Mouse (Mus musculus) small intestine, adult 2 months (tissue): Measurements from ENCODE around the gene Tmem63b. TPM values are rescaled to one million over a fixed set of nuclear protein-coding genes. Genes with fewer than 3 reads are reported as not detected.

Experiments
- H3K27ac ChIP-seq: fragments of 200-500 bp; 2 replicates; pipeline ENCODE4 v1.5.1; 2012; ENCODE audit warnings: low read depth, low read length, control low read depth, inconsistent platforms; ENCODE audit not compliant: insufficient read depth
- H3K27me3 ChIP-seq: fragments of 200-500 bp; 2 replicates; pipeline ENCODE4 v1.6.1; 2012; ENCODE audit warnings: mild to moderate bottlenecking, moderate library complexity, low read length, inconsistent platforms; ENCODE audit not compliant: control insufficient read depth, insufficient read depth
- H3K36me3 ChIP-seq: fragments of 200-500 bp; 2 replicates; pipeline ENCODE4 v1.6.1; 2012; ENCODE audit warnings: mild to moderate bottlenecking, low read length, control low read depth, inconsistent platforms; ENCODE audit not compliant: control insufficient read depth, insufficient read depth
- H3K4me1 ChIP-seq: fragments of 200-500 bp; 2 replicates; pipeline ENCODE4 v1.6.1; 2012; ENCODE audit warnings: low read length, inconsistent platforms, mixed read lengths; ENCODE audit not compliant: control insufficient read depth, insufficient read depth, insufficient read length
- H3K4me3 ChIP-seq: fragments of 200-500 bp; 2 replicates; pipeline ENCODE4 v1.5.1; 2012; ENCODE audit warnings: low read depth, mild to moderate bottlenecking, control low read depth, inconsistent platforms, low read length, moderate library complexity
- CTCF ChIP-seq: fragments of 200-500 bp; IDR thresholded peaks from 2 replicates; pipeline ENCODE4 v1.5.1; 2012; ENCODE audit warnings: low read depth, mild to moderate bottlenecking, control low read depth, inconsistent platforms, low read length, moderate library complexity, mixed read lengths; ENCODE audit not compliant: insufficient replicate concordance, insufficient read length; ENCODE audit errors: extremely low read depth
- POLR2A ChIP-seq: fragments of 200-500 bp; IDR thresholded peaks from 2 replicates; pipeline ENCODE4 v1.6.1; 2012; ENCODE audit warnings: low read depth, mild to moderate bottlenecking, control low read depth, inconsistent platforms, low read length, moderate library complexity
- WGBS: fragments of 180-500 bp; shearing (Covaris S2); methylation state at CpG from one replicate; pipeline ENCODE4 v1.1.7; 2018; 5-methylcytosine and 5-hydroxymethylcytosine counted together
- polyA plus RNA-seq: library from polyadenylated mRNA; depleted of rRNA; stranded (reverse); fragments of >200 nt; gene quantifications from 2 replicates; pipeline ENCODE4 v1.2.3, GENCODE M21; 2012; rRNA removed

Tmem63b gene
- polyA plus RNA-seq, 1 experiment: 65.0 TPM

DNA sequence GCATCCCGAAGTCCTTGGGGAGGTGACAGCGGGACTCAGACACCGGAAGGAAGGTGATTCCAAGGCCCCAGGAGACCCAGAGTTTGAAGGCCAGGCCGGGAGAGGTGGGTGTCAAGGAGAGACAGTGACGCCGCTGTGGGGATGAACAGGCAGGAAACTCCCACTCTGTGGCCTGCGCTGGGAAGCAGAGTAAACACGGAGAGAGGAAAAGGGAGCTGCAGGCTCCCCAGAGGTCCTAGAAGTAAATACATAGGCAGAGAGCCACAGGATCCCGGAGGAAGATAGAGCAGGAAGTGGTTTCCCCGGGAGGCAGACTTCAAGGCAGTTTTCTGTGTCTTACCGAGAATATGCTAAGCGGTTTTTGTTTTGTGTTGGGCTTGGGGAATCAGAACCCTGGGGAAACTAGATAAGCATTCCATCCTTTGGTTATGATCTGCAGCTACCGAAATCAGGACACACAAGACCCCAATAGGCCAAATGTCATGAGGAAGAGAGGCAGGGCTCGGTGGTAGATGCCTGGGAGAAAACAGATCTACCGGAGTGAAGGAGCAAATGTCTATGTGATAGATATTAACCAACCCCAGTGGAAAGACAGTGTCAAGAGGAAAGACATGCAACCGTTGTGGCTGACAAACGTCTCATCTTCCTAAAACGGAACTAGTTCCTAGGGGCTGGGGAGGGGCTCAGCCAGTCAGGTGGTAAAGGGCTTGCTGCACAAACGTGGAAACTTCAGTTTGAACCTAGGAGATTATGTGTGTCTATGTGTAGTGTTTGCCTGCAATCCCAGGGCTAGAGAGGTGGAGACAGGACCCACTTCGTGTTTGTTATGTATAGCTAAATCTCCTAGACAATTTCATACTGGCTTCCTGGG lies 67.1 kb downstream of the Tmem63b start:
- TF ChIP-seq POLR2A (no peak), CTCF (no peak)

DNA sequence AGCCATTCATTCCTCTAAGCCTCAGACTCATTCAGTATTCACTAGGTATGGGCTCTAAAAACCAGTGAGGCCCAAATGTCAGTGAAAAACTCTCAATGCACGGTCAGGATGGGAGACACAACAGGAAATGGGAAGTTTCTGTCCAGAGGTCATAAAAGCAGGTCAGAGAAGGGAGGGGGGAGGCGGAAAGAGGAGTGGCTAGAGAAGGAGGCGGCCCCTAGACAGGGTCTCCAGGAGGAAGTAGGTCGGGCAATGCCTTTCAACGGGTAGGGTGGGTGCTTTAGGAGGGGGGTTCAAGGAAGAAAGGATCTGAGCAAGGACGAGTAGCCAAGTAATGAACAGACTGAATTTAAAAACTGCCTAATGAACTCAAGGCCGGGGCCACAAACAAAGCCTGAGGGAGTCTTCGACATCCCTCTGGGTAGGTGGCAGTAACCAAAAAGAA lies 67.7 kb downstream of the Tmem63b start:
- Histone ChIP-seq H3K27ac (peak overlapping the region; percentile 82), H3K4me3 (peak overlapping the region; percentile 54), H3K4me1 (peaks cover 2% of the 10 kb centered on the region), H3K27me3 (no peaks in the 10 kb centered on the region), H3K36me3 (no peaks in the 10 kb centered on the region)
- whole genome bisulfite sequencing: 42% methylated on average over 8 of the region's 8 CpGs
- TF ChIP-seq POLR2A (no peak), CTCF (no peak)

More for the DNA sequence above, 67.1 kb downstream of the Tmem63b start:
- Histone ChIP-seq H3K4me3 (peak overlapping the region; percentile 54), H3K27ac (peak overlapping the region; percentile 82), H3K4me1 (peaks cover 2% of the 10 kb centered on the region), H3K36me3 (no peaks in the 10 kb centered on the region), H3K27me3 (no peaks in the 10 kb centered on the region)
- 51% methylated on average over 20 of the region's 20 CpGs for WGBS

DNA sequence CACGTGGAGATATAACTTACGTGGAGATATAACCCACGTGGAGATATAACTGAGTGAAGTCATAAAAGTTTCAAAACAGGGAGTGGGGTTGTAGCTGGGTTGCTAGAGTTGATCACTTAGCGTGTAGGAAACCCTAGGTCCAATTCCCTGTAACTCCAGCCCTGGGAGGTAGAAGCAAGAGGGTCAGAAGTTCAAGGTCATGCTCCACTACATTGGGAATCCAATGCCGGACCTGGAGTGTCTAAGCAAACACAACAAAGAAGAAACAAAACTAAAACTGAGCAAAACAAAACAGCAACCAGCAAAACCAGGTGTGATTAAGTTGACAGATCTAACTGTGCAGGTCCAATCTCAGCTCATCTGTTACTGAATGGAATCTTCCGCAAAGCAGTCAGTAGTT lies 69.0 kb downstream of the Tmem63b start:
- 74% methylated on average over 6 of the region's 6 CpGs for WGBS
- TF ChIP-seq CTCF (no peak), POLR2A (no peak)
- Histone ChIP-seq H3K27ac (no peak overlapping the region), H3K4me3 (no peak overlapping the region), H3K27me3 (no peaks in the 10 kb centered on the region), H3K36me3 (no peaks in the 10 kb centered on the region), H3K4me1 (peaks cover 2% of the 10 kb centered on the region)

DNA sequence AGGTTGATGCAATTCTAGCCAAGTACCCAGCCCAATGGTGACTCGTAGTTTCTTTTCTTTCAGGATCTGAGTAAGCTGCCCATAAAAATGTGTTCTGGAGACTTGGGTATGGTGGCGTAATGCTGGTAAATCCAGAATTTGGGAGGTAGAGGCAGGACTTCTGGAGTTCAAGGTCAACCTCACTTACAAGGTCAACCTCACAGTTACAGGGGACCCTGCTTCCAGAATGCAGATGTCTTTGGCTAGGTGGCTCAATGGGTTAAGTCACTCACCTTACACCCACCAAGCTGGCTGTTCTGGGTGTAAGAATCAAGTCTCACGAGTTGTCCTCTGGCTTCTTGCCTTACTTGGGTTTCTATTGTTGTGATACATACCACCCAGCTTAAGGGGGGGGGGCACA lies 70.0 kb downstream of the Tmem63b start:
- Histone ChIP-seq H3K27me3 (no peaks in the 10 kb centered on the region), H3K27ac (no peak overlapping the region), H3K4me3 (no peak overlapping the region), H3K36me3 (no peaks in the 10 kb centered on the region), H3K4me1 (peaks cover 2% of the 10 kb centered on the region)
- TF ChIP-seq POLR2A (no peak), CTCF (no peak)
- WGBS: 81% methylated on average over 3 of the region's 3 CpGs

DNA sequence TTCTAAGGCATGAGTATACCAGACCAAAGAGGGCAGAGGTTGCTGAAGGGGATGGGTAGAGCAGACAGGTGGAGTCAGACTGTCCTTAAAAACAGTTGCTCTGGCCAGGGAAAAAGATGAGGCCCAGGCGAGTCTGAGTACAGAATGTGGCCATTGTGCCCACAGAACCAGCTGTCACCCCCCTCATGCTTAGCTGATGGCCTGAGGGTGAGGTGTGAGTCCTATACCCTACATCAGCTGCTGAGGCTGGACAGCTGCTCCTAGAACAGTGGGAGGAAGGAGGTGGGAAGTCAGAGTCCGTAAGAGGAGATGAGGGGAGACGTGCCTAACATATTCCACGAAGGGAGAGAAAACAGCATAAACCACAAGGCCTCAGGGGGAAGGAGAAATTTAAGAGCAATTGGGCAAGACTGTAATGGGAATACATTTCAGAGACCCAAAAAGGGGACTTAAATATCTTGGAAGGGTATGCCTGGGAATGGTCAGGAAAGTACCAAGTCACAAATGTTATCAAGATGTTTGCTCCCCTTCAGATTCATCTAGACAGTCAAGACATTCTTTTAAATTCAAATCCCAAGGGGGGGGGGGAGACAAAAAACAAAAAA lies 70.6 kb downstream of the Tmem63b start:
- no peak for TF ChIP-seq POLR2A
- no peak for TF ChIP-seq CTCF
- Histone ChIP-seq H3K4me3 (no peak overlapping the region), H3K4me1 (peaks cover 2% of the 10 kb centered on the region), H3K27ac (no peak overlapping the region), H3K27me3 (no peaks in the 10 kb centered on the region), H3K36me3 (no peaks in the 10 kb centered on the region)
- 76% methylated on average over 4 of the region's 4 CpGs for WGBS

DNA sequence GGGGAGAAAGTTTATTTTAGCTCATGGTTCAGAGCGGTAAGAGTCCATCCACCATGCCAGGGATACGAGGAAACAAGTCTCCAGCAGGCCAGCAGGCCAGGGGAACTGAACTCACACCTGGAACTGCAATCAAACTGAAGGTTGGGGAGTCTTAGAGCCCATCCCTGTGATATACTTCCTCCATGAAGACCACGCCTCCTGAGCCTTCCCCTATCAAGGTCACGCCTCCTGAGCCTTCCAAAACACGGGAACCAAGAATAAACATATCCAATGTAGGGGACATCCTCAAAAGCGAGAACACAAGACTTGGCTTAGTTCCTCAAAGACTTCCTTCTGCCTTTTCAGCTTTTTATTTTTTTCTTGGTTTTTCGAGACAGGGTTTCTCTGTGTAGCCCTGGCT lies 73.8 kb downstream of the Tmem63b start:
- no peak for TF ChIP-seq POLR2A
- TF ChIP-seq CTCF: no peak
- Histone ChIP-seq H3K27me3 (no peaks in the 10 kb centered on the region), H3K27ac (no peak overlapping the region), H3K4me3 (no peak overlapping the region), H3K36me3 (no peaks in the 10 kb centered on the region), H3K4me1 (peaks cover 4% of the 10 kb centered on the region; the same call in 1 of the 2 replicates)
- 75% methylated on average over 7 of the region's 7 CpGs for WGBS

DNA sequence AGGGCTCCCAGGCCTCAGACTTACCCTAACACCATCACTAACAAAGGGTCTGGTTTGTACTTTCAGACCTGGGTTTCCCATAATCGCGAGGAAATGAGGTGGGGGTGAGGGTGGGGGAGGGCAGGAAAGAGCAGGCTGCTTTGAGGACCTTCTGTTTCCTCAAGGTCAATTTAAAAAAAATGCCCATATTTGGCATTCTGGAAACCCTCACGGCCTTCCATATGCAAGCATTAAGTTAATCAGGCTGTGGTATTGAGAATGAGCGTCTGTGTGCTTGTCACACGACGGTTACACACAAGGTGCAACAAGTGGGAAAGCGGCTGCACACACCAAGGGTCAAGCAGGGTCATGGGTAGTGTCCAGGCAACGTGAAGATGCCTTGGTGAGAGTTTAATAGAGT lies 74.7 kb downstream of the Tmem63b start:
- TF ChIP-seq CTCF: no peak
- WGBS: 73% methylated on average over 8 of the region's 8 CpGs
- Histone ChIP-seq H3K27ac (no peak overlapping the region), H3K36me3 (no peaks in the 10 kb centered on the region), H3K4me1 (peaks cover 4% of the 10 kb centered on the region; the same call in 1 of the 2 replicates), H3K27me3 (no peaks in the 10 kb centered on the region), H3K4me3 (no peak overlapping the region)

Other genes starting within 250 kb of the Tmem63b start
- gene Spats1, start 211.5 kb downstream of the Tmem63b start, polyA plus RNA-seq: not detected in 2 replicates
- 9.8 and 10.5 TPM in 2 replicates for gene Aars2, start 180.1 kb downstream of the Tmem63b start, polyA plus RNA-seq
- gene Tcte1, start 163.5 kb downstream of the Tmem63b start, polyA plus RNA-seq: 0.04 TPM in 2 replicates
- gene Tmem151b, start 137.2 kb downstream of the Tmem63b start, polyA plus RNA-seq: 0.53 and 0.94 TPM in 2 replicates
- 4.6 and 6.2 TPM in 2 replicates for gene Nfkbie, start 131.2 kb downstream of the Tmem63b start, polyA plus RNA-seq
- gene Slc35b2, start 123.0 kb downstream of the Tmem63b start, polyA plus RNA-seq: 98.2 and 105 TPM in 2 replicates
- 93.8 and 157 TPM in 2 replicates for gene Hsp90ab1, start 113.6 kb downstream of the Tmem63b start, polyA plus RNA-seq
- 26.1 and 35.2 TPM in 2 replicates for gene Slc29a1, start 87.3 kb downstream of the Tmem63b start, polyA plus RNA-seq
- gene Mymx, start 84.8 kb downstream of the Tmem63b start, polyA plus RNA-seq: 0.75 and 5.8 TPM in 2 replicates
- 0.03 TPM in 1 of 2 replicates, not detected in the other for gene Capn11, start 27.6 kb downstream of the Tmem63b start, polyA plus RNA-seq
- 105 and 161 TPM in 2 replicates for gene Mrpl14, start 583 bp downstream of the Tmem63b start, polyA plus RNA-seq
- gene 1600014C23Rik, start 46.9 kb upstream of the Tmem63b start, polyA plus RNA-seq: not detected in 2 replicates